Mouse (Mus musculus): ENCODE measurements around the gene Yme1l1.

Yme1l1 gene

GRCm38 (mm10) chr2:23155777-23156607 lies at the start of gene Yme1l1, which contains the start of gene Mastl:
Gene Yme1l1 (plus strand): TSS chr2:23156369.
Gene Mastl (minus strand): TSS chr2:23156024.
- DNase-seq (ENCODE audit: low spot score) = peak; percentile 96

- no peak for DNase-seq (ENCODE audit: low spot score)
Measured at GRCm38 (mm10) chr2:23119573-23119972, 36.6 kb upstream of the Yme1l1 start.

GRCm38 (mm10) chr2:23155199-23155621 lies 959 bp upstream of the Yme1l1 start:
- DNase-seq (ENCODE audit: low spot score) = peak; percentile 21

GRCm38 (mm10) chr2:23156608-23157081 lies 476 bp downstream of the Yme1l1 start:
- no peak for DNase-seq (ENCODE audit: low spot score)

- DNase-seq (ENCODE audit: low spot score) = no peak
Measured at GRCm38 (mm10) chr2:23172305-23172704, 16.1 kb downstream of the Yme1l1 start.

- no peak for DNase-seq (ENCODE audit: low spot score)
Measured at GRCm38 (mm10) chr2:23194366-23194765, 38.2 kb downstream of the Yme1l1 start.

- DNase-seq (ENCODE audit: low spot score) = no peak
Measured at GRCm38 (mm10) chr2:23201034-23201433, 44.9 kb downstream of the Yme1l1 start.

- DNase-seq (ENCODE audit: low spot score) = no peak
Measured at GRCm38 (mm10) chr2:23202900-23203670, 46.9 kb downstream of the Yme1l1 start.

- no peak for DNase-seq (ENCODE audit: low spot score)
Measured at GRCm38 (mm10) chr2:23207070-23207526, 50.9 kb downstream of the Yme1l1 start, which contains the start of gene 4931423N10Rik. Gene 4931423N10Rik (plus strand): TSS chr2:23207476.

GRCm38 (mm10) chr2:23213661-23214060 lies 57.5 kb downstream of the Yme1l1 start:
- DNase-seq (ENCODE audit: low spot score) = no peak

GRCm38 (mm10) chr2:23225199-23225598 lies 69.0 kb downstream of the Yme1l1 start:
- no peak for DNase-seq (ENCODE audit: low spot score)

- DNase-seq (ENCODE audit: low spot score) = no peak
Measured at GRCm38 (mm10) chr2:23228463-23228862, 72.3 kb downstream of the Yme1l1 start.

- DNase-seq (ENCODE audit: low spot score) = no peak
Measured at GRCm38 (mm10) chr2:23234065-23234773, 78.0 kb downstream of the Yme1l1 start.
